Mouse (Mus musculus) midbrain, postnatal 0 days (tissue): ENCODE measurements around the gene Cit. TPM values are rescaled to one million over a fixed set of nuclear protein-coding genes. Genes with fewer than 3 reads are reported as not detected.

ENCODE experiments used
- ATAC-seq: fragments of 200-750 bp; cut with Nextera tagmentation; 2 replicates; pipeline ENCODE4 v1.8.0; 2017; ENCODE audit warnings: moderate number of reproducible peaks, mild to moderate bottlenecking, moderate TSS enrichment, moderate library complexity; ENCODE audit not compliant: low FRiP score
- DNase-seq: peaks from one replicate; pipeline ENCODE4 v3.0.0-alpha.2; 2015; ENCODE audit warnings: low spot score
- H3K27ac ChIP-seq: fragments of 300-500 bp; sonication (generic); 2 replicates; pipeline ENCODE4 v1.5.1; 2014; ENCODE audit warnings: low read depth, mild to moderate bottlenecking, low read length, mixed read lengths
- H3K27me3 ChIP-seq: fragments of 300-500 bp; sonication (generic); 2 replicates; pipeline ENCODE4 v1.6.1; 2014; ENCODE audit warnings: low read length, control low read depth, mixed read lengths; ENCODE audit not compliant: insufficient read depth
- H3K36me3 ChIP-seq: fragments of 300-500 bp; sonication (generic); 2 replicates; pipeline ENCODE4 v1.6.1; 2014; ENCODE audit warnings: low read length, control low read depth, mixed read lengths; ENCODE audit not compliant: insufficient read depth
- H3K4me1 ChIP-seq: fragments of 300-500 bp; sonication (generic); 2 replicates; pipeline ENCODE4 v1.6.1; 2014; ENCODE audit warnings: mild to moderate bottlenecking, control low read depth, antibody characterized with exemption, low read length, mixed read lengths; ENCODE audit not compliant: insufficient read depth
- H3K4me2 ChIP-seq: fragments of 300-500 bp; sonication (generic); 2 replicates; pipeline ENCODE4 v1.6.1; 2014; ENCODE audit warnings: low read depth, mild to moderate bottlenecking, low read length, mixed read lengths; ENCODE audit not compliant: poor library complexity, severe bottlenecking
- H3K4me3 ChIP-seq: fragments of 300-500 bp; sonication (generic); 2 replicates; pipeline ENCODE4 v1.5.1; 2014; ENCODE audit warnings: low read depth, mild to moderate bottlenecking, low read length, moderate library complexity
- H3K9ac ChIP-seq: fragments of 300-500 bp; sonication (generic); replicated peaks from 2 replicates; pipeline ENCODE4 v1.6.1; 2014; ENCODE audit warnings: mild to moderate bottlenecking, low read length, moderate library complexity, mixed read lengths; ENCODE audit not compliant: poor library complexity, severe bottlenecking
- H3K9me3 ChIP-seq: fragments of 300-500 bp; sonication (generic); 2 replicates; pipeline ENCODE4 v1.6.1; 2016; ENCODE audit warnings: low read length, control low read depth
- CTCF ChIP-seq: IDR thresholded peaks from 2 replicates; pipeline ENCODE4 v1.5.1; 2016; ENCODE audit warnings: antibody characterized with exemption, mild to moderate bottlenecking
- WGBS: fragments of 180-500 bp; shearing (Covaris S2); extraction: QIAGEN DNeasy Blood & Tissue Kit; methylation state at CpG from one replicate; pipeline ENCODE4 v1.1.7; 2014; 5-methylcytosine and 5-hydroxymethylcytosine counted together
- polyA plus RNA-seq: library from polyadenylated mRNA; unstranded; fragments of >200 nt; fragmentation: Nextera tagmentation; extraction: Ambion mirVana; gene quantifications from 2 replicates; pipeline ENCODE4 v1.2.1, GENCODE M21; 2015
- total RNA-seq: library from RNA; depleted of rRNA; stranded (reverse); fragments of >200 nt; gene quantifications from 2 replicates; pipeline ENCODE4 v1.2.3, GENCODE M21; 2014

The Cit gene
- total and polyA plus RNA-seq, 2 experiments from 2014 or later, result 34.7 to 35.9 TPM

DNA sequence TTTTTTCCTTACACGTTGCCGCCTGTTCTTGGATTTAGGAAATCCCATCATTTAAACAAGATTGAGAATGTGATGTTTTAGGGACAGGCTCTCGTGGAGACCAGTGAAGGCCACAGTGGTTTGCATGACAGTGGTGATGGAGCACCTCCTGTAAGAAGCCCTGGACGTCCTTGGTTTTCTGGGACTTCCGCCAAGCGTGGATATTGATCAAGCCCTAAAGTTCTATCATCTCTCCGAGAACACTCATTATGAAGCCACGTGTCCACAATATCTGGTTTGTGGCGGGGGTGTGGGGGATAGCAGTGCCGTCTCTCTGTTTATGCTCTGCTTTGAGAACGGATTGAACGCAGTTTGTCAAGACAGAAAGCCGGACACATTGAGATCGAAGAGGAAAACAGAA lies 109.5 kb downstream of the Cit start:
- peaks cover 44% of the 10 kb centered on the region for H3K36me3 ChIP-seq
- DNase-seq (no peak), ATAC-seq (no peak)
- no peak overlapping the region for H3K9ac ChIP-seq
- no peak overlapping the region for H3K4me2 ChIP-seq
- whole genome bisulfite sequencing, result 96% methylated on average over 14 of the region's 14 CpGs
- H3K9me3 ChIP-seq, result no peaks in the 10 kb centered on the region; the same call in 1 of the 2 replicates
- H3K4me3 ChIP-seq, result no peak overlapping the region
- TF ChIP-seq CTCF, result no peak
- H3K27ac ChIP-seq, result no peak overlapping the region
- no peaks in the 10 kb centered on the region for H3K27me3 ChIP-seq
- H3K4me1 ChIP-seq, result no peaks in the 10 kb centered on the region

DNA sequence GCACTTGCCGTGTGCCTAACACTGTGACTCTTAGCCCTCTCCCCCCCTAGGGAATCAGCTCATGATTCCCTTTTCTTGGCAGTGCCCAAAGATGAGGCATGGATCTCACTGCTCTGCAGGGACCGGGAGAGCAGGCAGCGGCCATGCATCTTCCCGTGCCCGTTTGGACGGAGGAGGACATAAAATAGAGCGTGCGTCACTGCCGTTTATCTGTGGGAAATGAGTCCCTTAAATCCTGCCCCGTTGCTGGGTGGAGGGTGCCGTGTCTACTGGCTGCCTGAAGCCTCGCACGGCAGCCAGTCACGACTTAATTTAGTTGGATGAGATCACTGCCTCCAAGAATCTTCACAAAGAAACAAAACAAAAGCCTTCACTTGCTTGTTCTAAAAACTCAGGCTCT lies 110.1 kb downstream of the Cit start:
- Histone ChIP-seq H3K27me3 (no peaks in the 10 kb centered on the region), H3K4me1 (no peaks in the 10 kb centered on the region), H3K4me2 (no peak overlapping the region), H3K4me3 (no peak overlapping the region), H3K36me3 (peaks cover 41% of the 10 kb centered on the region), H3K9ac (no peak overlapping the region), H3K9me3 (no peaks in the 10 kb centered on the region; the same call in 1 of the 2 replicates), H3K27ac (no peak overlapping the region)
- WGBS, result 91% methylated on average over 14 of the region's 14 CpGs
- DNase-seq (no peak), ATAC-seq (no peak)
- no peak for TF ChIP-seq CTCF

DNA sequence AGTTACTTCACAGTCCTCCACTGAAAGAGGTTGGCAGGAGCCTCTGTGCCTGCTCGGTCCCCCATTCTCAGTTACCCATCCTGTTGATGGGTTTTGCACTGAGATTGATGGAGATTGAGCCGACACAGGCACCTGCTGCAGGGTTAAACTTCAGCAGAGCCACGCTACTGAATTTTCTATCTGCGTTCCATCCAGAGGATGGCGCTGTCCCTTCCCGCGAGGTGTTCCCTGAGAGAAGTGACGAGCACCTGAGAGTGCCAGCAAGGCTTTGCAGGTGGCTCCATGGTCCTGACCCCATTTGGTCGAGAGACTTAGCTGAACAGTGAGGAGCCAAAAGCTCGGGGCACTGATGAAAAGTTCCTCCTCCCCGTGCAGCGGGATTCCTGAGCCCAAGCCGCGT lies 111.0 kb downstream of the Cit start:
- no peaks in the 10 kb centered on the region for H3K4me1 ChIP-seq
- H3K27ac ChIP-seq, result no peak overlapping the region
- H3K27me3 ChIP-seq, result no peaks in the 10 kb centered on the region
- ATAC-seq, result no peak
- peaks cover 40% of the 10 kb centered on the region for H3K36me3 ChIP-seq
- no peak for TF ChIP-seq CTCF
- no peak overlapping the region for H3K9ac ChIP-seq
- DNase-seq, result no peak
- WGBS, result 97% methylated on average over 14 of the region's 14 CpGs
- H3K4me2 ChIP-seq, result no peak overlapping the region
- no peaks in the 10 kb centered on the region; the same call in 1 of the 2 replicates for H3K9me3 ChIP-seq
- H3K4me3 ChIP-seq, result no peak overlapping the region

DNA sequence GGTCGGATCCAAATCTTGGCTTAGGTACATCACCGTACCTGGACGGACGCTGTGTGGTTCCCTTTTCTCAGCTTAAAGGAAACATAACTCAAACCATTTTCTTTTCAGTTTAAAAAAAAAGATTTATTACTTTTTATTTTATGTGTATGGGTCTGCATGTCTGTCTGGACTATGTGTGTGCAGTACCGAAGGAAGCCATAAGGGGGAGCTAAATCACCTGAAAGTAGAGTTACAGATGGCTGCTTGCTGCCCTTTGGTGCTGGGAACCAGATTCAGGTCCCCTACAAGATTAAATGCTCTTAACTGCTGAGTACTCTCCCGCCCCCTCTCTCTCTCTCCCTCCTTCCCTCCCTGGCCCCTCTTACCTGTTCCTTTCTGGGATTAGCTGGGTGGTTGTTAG lies 112.1 kb downstream of the Cit start:
- H3K27me3 ChIP-seq, result no peaks in the 10 kb centered on the region
- DNase-seq (no peak), ATAC-seq (no peak)
- H3K36me3 ChIP-seq, result peaks cover 32% of the 10 kb centered on the region
- no peaks in the 10 kb centered on the region for H3K4me1 ChIP-seq
- H3K4me2 ChIP-seq, result no peak overlapping the region
- no peak overlapping the region for H3K27ac ChIP-seq
- TF ChIP-seq CTCF, result peak; percentile 32
- H3K9ac ChIP-seq, result no peak overlapping the region
- whole genome bisulfite sequencing, result over 99% methylated on average over 6 of the region's 6 CpGs
- no peak overlapping the region for H3K4me3 ChIP-seq
- H3K9me3 ChIP-seq, result no peaks in the 10 kb centered on the region; the same call in 1 of the 2 replicates

DNA sequence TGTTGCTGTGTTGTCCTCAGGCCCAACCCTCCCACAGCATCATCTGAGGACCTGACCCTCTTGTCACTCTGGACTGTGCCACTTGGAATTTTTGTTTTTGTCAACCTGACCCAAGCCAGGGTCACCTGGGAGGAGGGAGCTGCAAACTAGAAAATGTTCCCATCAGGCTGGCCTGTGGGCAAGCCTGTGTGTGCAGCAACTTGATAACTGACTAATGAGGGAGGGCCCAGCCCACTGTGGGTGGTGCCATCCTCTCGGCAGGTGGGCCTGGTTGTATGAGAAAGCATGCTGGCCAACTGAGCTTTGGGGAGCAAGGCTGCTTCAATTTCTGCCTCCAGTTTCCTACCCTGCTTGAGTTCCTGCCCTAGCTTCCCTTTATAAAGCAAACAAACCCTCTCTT lies 113.3 kb downstream of the Cit start:
- TF ChIP-seq CTCF, result no peak
- no peak overlapping the region for H3K27ac ChIP-seq
- H3K27me3 ChIP-seq, result no peaks in the 10 kb centered on the region
- no peak overlapping the region for H3K4me2 ChIP-seq
- H3K4me1 ChIP-seq, result no peaks in the 10 kb centered on the region
- WGBS, result 81% methylated on average over 1 of the region's 1 CpGs
- ATAC-seq, result no peak
- H3K9ac ChIP-seq, result no peak overlapping the region
- H3K4me3 ChIP-seq, result no peak overlapping the region
- DNase-seq, result no peak
- H3K9me3 ChIP-seq, result no peaks in the 10 kb centered on the region
- H3K36me3 ChIP-seq, result peaks cover 27% of the 10 kb centered on the region

DNA sequence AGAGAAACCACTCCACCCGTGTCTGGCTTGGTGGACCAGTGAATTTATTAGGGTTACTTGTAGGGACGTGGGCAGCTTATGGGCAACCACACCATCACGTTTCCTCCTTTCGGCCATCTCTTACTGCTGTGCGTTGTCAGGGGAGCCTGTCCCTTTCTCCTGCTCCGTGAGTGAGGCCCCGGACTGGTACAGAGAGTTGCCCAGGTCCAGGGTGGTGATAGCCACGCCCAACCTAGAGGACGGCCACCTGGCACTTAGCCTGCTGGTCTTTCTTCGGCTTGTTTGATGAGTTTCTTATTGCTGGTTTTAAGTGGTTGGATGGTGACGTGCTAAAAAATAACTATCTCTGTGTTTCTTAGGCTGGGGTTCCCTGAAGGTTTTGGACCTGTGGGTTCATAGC lies 113.7 kb downstream of the Cit start:
- no peaks in the 10 kb centered on the region for H3K27me3 ChIP-seq
- H3K4me3 ChIP-seq, result no peak overlapping the region
- no peak overlapping the region for H3K4me2 ChIP-seq
- no peak for DNase-seq
- no peak overlapping the region for H3K27ac ChIP-seq
- 94% methylated on average over 11 of the region's 11 CpGs for WGBS
- ATAC-seq, result no peak
- H3K4me1 ChIP-seq, result no peaks in the 10 kb centered on the region
- H3K9me3 ChIP-seq, result no peaks in the 10 kb centered on the region
- TF ChIP-seq CTCF, result no peak
- peaks cover 22% of the 10 kb centered on the region for H3K36me3 ChIP-seq
- no peak overlapping the region for H3K9ac ChIP-seq

DNA sequence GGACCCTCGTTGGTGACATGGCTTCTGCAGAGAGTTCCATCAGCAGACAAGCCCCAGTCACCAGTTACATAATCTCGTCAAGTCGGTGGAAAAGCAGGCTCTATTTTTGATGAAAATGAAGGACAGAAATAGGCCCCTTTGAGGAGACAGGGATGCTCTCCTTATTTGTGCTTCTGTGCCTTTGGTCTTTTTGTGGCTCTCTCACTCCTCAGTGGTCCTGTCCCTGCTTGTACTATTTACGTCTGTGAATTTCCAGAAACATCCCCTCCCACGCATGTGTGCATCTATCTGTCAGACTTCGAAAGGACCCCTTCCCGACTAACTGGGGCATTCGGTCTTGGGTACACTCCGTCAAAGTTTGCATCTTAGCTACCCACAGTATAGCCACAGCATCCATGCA lies 116.7 kb downstream of the Cit start:
- no peak overlapping the region for H3K4me2 ChIP-seq
- no peak for ATAC-seq
- H3K27ac ChIP-seq, result no peak overlapping the region
- H3K9me3 ChIP-seq, result no peaks in the 10 kb centered on the region
- H3K27me3 ChIP-seq, result no peaks in the 10 kb centered on the region
- H3K4me1 ChIP-seq, result no peaks in the 10 kb centered on the region
- peaks cover 10% of the 10 kb centered on the region for H3K36me3 ChIP-seq
- DNase-seq, result no peak
- TF ChIP-seq CTCF, result no peak
- H3K4me3 ChIP-seq, result no peak overlapping the region
- WGBS, result 95% methylated on average over 9 of the region's 9 CpGs
- no peak overlapping the region for H3K9ac ChIP-seq
